Mouse (Mus musculus): Measurements from ENCODE around the gene Klhl36.

Klhl36 gene

GRCm38 (mm10) chr8:119887130-119887529, 25.1 kb downstream of the Klhl36 start:
- peak; percentile 78 for DNase-seq

- DNase-seq = no peak
Measured at GRCm38 (mm10) chr8:119888012-119888411, 25.9 kb downstream of the Klhl36 start.

- DNase-seq = no peak
Measured at GRCm38 (mm10) chr8:119897069-119897468, 35.0 kb downstream of the Klhl36 start.

GRCm38 (mm10) chr8:119897933-119898332, 35.9 kb downstream of the Klhl36 start:
- DNase-seq = no peak

- peak; percentile 90 for DNase-seq
Measured at GRCm38 (mm10) chr8:119901349-119901748, 39.3 kb downstream of the Klhl36 start.

GRCm38 (mm10) chr8:119901952-119902351, 39.9 kb downstream of the Klhl36 start:
- DNase-seq = no peak

- no peak for DNase-seq
Measured at GRCm38 (mm10) chr8:119904323-119904911, 42.4 kb downstream of the Klhl36 start.

- no peak for DNase-seq
Measured at GRCm38 (mm10) chr8:119909944-119910546, 48.0 kb downstream of the Klhl36 start, which contains the start of gene Usp10. Usp10 (plus strand) TSS chr8:119910360.

- peak; percentile 93 for DNase-seq
Measured at GRCm38 (mm10) chr8:119910547-119911257, 48.6 kb downstream of the Klhl36 start, which contains the start of gene Gm20388. Gm20388 (plus strand) TSS chr8:119910841.

GRCm38 (mm10) chr8:119911258-119911962, 49.3 kb downstream of the Klhl36 start:
- DNase-seq = no peak

- DNase-seq = no peak
Measured at GRCm38 (mm10) chr8:119912643-119913042, 50.6 kb downstream of the Klhl36 start.

- DNase-seq = no peak
Measured at GRCm38 (mm10) chr8:119913181-119913580, 51.1 kb downstream of the Klhl36 start.

GRCm38 (mm10) chr8:119914161-119914560, 52.1 kb downstream of the Klhl36 start:
- DNase-seq = peak; percentile 80

GRCm38 (mm10) chr8:119915298-119915697, 53.2 kb downstream of the Klhl36 start:
- no peak for DNase-seq

GRCm38 (mm10) chr8:119916237-119916892, 54.3 kb downstream of the Klhl36 start:
- no peak for DNase-seq

- no peak for DNase-seq
Measured at GRCm38 (mm10) chr8:119917415-119917814, 55.3 kb downstream of the Klhl36 start.

GRCm38 (mm10) chr8:119918155-119918567, 56.1 kb downstream of the Klhl36 start:
- no peak for DNase-seq

- DNase-seq = no peak
Measured at GRCm38 (mm10) chr8:119923259-119923658, 61.2 kb downstream of the Klhl36 start.

- DNase-seq = no peak
Measured at GRCm38 (mm10) chr8:119925428-119925827, 63.4 kb downstream of the Klhl36 start.

- peak; percentile 60 for DNase-seq
Measured at GRCm38 (mm10) chr8:119926474-119926873, 64.4 kb downstream of the Klhl36 start.

Measured in kidney, adult 9 months (tissue).